Mouse (Mus musculus): ENCODE data around the gene Zfp658.

DNA sequence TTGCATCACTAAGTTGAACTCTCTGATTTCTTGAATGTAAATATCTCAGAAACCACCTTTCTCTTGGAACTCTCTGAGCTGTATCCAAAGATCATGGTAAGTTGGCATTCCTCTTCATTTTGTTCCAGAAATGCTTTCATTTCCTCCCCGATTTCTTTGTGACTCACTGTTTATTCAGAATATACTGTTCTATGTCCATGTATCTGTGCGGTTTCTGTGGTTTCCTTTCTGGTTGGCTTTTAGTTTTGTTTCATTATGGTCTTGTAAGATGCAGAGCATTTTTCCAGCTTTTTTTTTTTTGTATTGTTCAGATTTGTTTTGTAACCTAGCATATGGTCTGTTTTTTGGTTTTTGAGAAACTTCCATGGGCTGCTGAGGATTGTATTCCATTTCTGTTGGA, 9.2 kb downstream of the Zfp658 start:
- TF ChIP-seq POLR2A (IDR thresholded peaks at IDR 0.05; ENCODE audit: control insufficient read depth, extremely low read depth, insufficient read depth, low read length, poor library complexity) = no peak
- no peak for TF ChIP-seq CTCF (IDR thresholded peaks at IDR 0.05; ENCODE audit: borderline replicate concordance, control insufficient read depth, extremely low read depth, insufficient read depth, low read length, poor library complexity)
